Mouse (Mus musculus): ENCODE measurements around the gene Arvcf. TPM values are rescaled to one million over a fixed set of nuclear protein-coding genes. Genes with fewer than 3 reads are reported as not detected.

The Arvcf gene
- polyA plus RNA-seq, 1 experiment: 11.6 TPM

- DNase-seq (ENCODE audit: low read depth, low spot score): no peak
- WGBS: 93% methylated on average over 12 of the region's 12 CpGs
These were observed 55.3 kb downstream of the Arvcf start for GRCm38 (mm10) chr16:18403285-18403684.

GRCm38 (mm10) chr16:18405091-18405854 lies 57.3 kb downstream of the Arvcf start:
- WGBS: 68% methylated on average over 13 of the region's 13 CpGs
- DNase-seq (ENCODE audit: low read depth, low spot score): no peak

- DNase-seq (ENCODE audit: low read depth, low spot score): no peak
These were observed 57.9 kb downstream of the Arvcf start for GRCm38 (mm10) chr16:18405876-18406275.

GRCm38 (mm10) chr16:18406293-18406692 lies 58.3 kb downstream of the Arvcf start:
- WGBS: 21% methylated on average over 2 of the region's 2 CpGs
- no peak for DNase-seq (ENCODE audit: low read depth, low spot score)

More at GRCm38 (mm10) chr16:18405876-18406275, 57.9 kb downstream of the Arvcf start:
- WGBS: 68% methylated on average over 2 of the region's 2 CpGs

GRCm38 (mm10) chr16:18407912-18408311 lies 59.9 kb downstream of the Arvcf start:
- 60% methylated on average over 7 of the region's 7 CpGs for WGBS
- no peak for DNase-seq (ENCODE audit: low read depth, low spot score)

GRCm38 (mm10) chr16:18409776-18410175 lies 61.8 kb downstream of the Arvcf start:
- DNase-seq (ENCODE audit: low read depth, low spot score): no peak

GRCm38 (mm10) chr16:18410418-18410817 lies 62.4 kb downstream of the Arvcf start:
- no peak for DNase-seq (ENCODE audit: low read depth, low spot score)
- 87% methylated on average over 5 of the region's 5 CpGs for WGBS

More at GRCm38 (mm10) chr16:18409776-18410175, 61.8 kb downstream of the Arvcf start:
- WGBS: 84% methylated on average over 4 of the region's 4 CpGs

- no peak for DNase-seq (ENCODE audit: low read depth, low spot score)
- 92% methylated on average over 13 of the region's 13 CpGs for WGBS
These were observed 63.2 kb downstream of the Arvcf start for GRCm38 (mm10) chr16:18411026-18411649.

GRCm38 (mm10) chr16:18411802-18412476 lies 64.0 kb downstream of the Arvcf start:
- no peak for DNase-seq (ENCODE audit: low read depth, low spot score)
- WGBS: 44% methylated on average over 12 of the region's 12 CpGs

- DNase-seq (ENCODE audit: low read depth, low spot score): no peak
These were observed 65.2 kb downstream of the Arvcf start for GRCm38 (mm10) chr16:18413032-18413816.

GRCm38 (mm10) chr16:18416094-18416761 lies 68.2 kb downstream of the Arvcf start:
- WGBS: 63% methylated on average over 18 of the region's 18 CpGs

More at GRCm38 (mm10) chr16:18413032-18413816, 65.2 kb downstream of the Arvcf start:
- 73% methylated on average over 7 of the region's 7 CpGs for WGBS

GRCm38 (mm10) chr16:18416837-18417236 lies 68.9 kb downstream of the Arvcf start:
- 89% methylated on average over 3 of the region's 3 CpGs for WGBS
- DNase-seq (ENCODE audit: low read depth, low spot score): no peak

More at GRCm38 (mm10) chr16:18416094-18416761, 68.2 kb downstream of the Arvcf start:
- no peak for DNase-seq (ENCODE audit: low read depth, low spot score)

GRCm38 (mm10) chr16:18417491-18417890 lies 69.5 kb downstream of the Arvcf start:
- DNase-seq (ENCODE audit: low read depth, low spot score): no peak
- 88% methylated on average over 5 of the region's 5 CpGs for WGBS

GRCm38 (mm10) chr16:18418756-18419602 lies 71.0 kb downstream of the Arvcf start:
- DNase-seq (ENCODE audit: low read depth, low spot score): no peak
- 82% methylated on average over 4 of the region's 4 CpGs for WGBS

- DNase-seq (ENCODE audit: low read depth, low spot score): no peak
- 80% methylated on average over 1 of the region's 1 CpGs for WGBS
These were observed 71.6 kb downstream of the Arvcf start for GRCm38 (mm10) chr16:18419603-18420026.

GRCm38 (mm10) chr16:18420571-18420970 lies 72.6 kb downstream of the Arvcf start:
- WGBS: 68% methylated on average over 3 of the region's 3 CpGs

GRCm38 (mm10) chr16:18423203-18423914 lies 75.4 kb downstream of the Arvcf start:
- no peak for DNase-seq (ENCODE audit: low read depth, low spot score)
- 75% methylated on average over 7 of the region's 7 CpGs for WGBS

More at GRCm38 (mm10) chr16:18420571-18420970, 72.6 kb downstream of the Arvcf start:
- DNase-seq (ENCODE audit: low read depth, low spot score): no peak

GRCm38 (mm10) chr16:18423915-18424265 lies 75.9 kb downstream of the Arvcf start:
- WGBS: 73% methylated on average over 5 of the region's 5 CpGs
- DNase-seq (ENCODE audit: low read depth, low spot score): no peak

Data from large intestine, adult 2 months (tissue).